Mouse (Mus musculus): ENCODE measurements around the gene Pbx3.

DNA sequence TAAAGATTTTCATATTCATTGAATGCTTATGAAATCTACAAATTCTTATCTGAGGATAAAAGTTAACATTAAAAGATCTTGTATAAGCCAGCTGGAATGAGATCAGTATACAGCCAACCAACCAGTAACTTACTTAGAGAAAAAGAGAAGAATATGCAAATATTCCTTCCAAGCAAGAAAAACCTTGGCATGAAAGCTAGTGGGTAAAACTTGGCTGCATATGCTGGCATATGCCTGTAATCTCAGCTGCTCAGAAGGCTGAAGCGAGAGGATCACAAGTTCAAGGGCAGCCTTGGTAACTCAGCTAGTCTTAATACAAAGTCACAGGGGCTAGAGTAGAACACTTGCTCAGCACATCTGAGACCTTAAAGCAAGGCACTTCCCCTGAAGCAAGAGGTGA lies 153.8 kb downstream of the Pbx3 start:
- TF ChIP-seq GATA1 (IDR thresholded peaks at IDR 0.05; ENCODE audit: low read length) (no peak), TAL1 (IDR thresholded peaks at IDR 0.05; ENCODE audit: low read length) (no peak)
